Mouse (Mus musculus): Measurements from ENCODE around the gene D17H6S53E. TPM values are rescaled to one million over a fixed set of nuclear protein-coding genes. Genes with fewer than 3 reads are reported as not detected.

The D17H6S53E gene
- polyA plus RNA-seq, 1 experiment from 2014 or later = 6.9 TPM

GRCm38 (mm10) chr17:35173329-35173728 is 47.2 kb downstream of the D17H6S53E start:
- no peaks in the 10 kb centered on the region for H3K9me3 ChIP-seq (replicated peaks; ENCODE audit: control insufficient read depth, low read length)
- no peaks in the 10 kb centered on the region for H3K36me3 ChIP-seq (replicated peaks; ENCODE audit: control insufficient read depth, insufficient read depth, low read depth, low read length)
- no peaks in the 10 kb centered on the region for H3K4me1 ChIP-seq (ENCODE audit: control insufficient read depth, insufficient read depth, low read length)
- no peak overlapping the region for H3K4me2 ChIP-seq (ENCODE audit: low read depth, low read length)
- H3K4me3 ChIP-seq (ENCODE audit: low read depth, low read length) = no peak overlapping the region
- H3K27me3 ChIP-seq (ENCODE audit: control insufficient read depth, insufficient read depth, low read length) = no peaks in the 10 kb centered on the region
- no peak for DNase-seq (ENCODE audit: low spot score)
- 70% methylated on average over 3 of the region's 3 CpGs for WGBS
- H3K27ac ChIP-seq (replicated peaks; ENCODE audit: low read depth, low read length) = no peak overlapping the region
- H3K9ac ChIP-seq (replicated peaks; ENCODE audit: low read length) = no peak overlapping the region
- no peak for ATAC-seq (replicated peaks; ENCODE audit: insufficient number of reproducible peaks, low FRiP score, low TSS enrichment, low read depth)

- Histone ChIP-seq H3K4me2 (ENCODE audit: low read depth, low read length) (no peak overlapping the region), H3K36me3 (replicated peaks; ENCODE audit: control insufficient read depth, insufficient read depth, low read depth, low read length) (no peaks in the 10 kb centered on the region), H3K27ac (replicated peaks; ENCODE audit: low read depth, low read length) (no peak overlapping the region), H3K4me1 (ENCODE audit: control insufficient read depth, insufficient read depth, low read length) (no peaks in the 10 kb centered on the region), H3K4me3 (ENCODE audit: low read depth, low read length) (no peak overlapping the region), H3K9me3 (replicated peaks; ENCODE audit: control insufficient read depth, low read length) (no peaks in the 10 kb centered on the region), H3K27me3 (ENCODE audit: control insufficient read depth, insufficient read depth, low read length) (no peaks in the 10 kb centered on the region), H3K9ac (replicated peaks; ENCODE audit: low read length) (no peak overlapping the region)
- no peak for DNase-seq (ENCODE audit: low spot score)
- no peak for ATAC-seq (replicated peaks; ENCODE audit: insufficient number of reproducible peaks, low FRiP score, low TSS enrichment, low read depth)
- 65% methylated on average over 8 of the region's 8 CpGs for WGBS
These were observed 48.2 kb downstream of the D17H6S53E start for GRCm38 (mm10) chr17:35174201-35174977.

GRCm38 (mm10) chr17:35175382-35175781 is 49.2 kb downstream of the D17H6S53E start:
- no peak for ATAC-seq (replicated peaks; ENCODE audit: insufficient number of reproducible peaks, low FRiP score, low TSS enrichment, low read depth)
- Histone ChIP-seq H3K4me2 (ENCODE audit: low read depth, low read length) (no peak overlapping the region), H3K9ac (replicated peaks; ENCODE audit: low read length) (no peak overlapping the region), H3K9me3 (replicated peaks; ENCODE audit: control insufficient read depth, low read length) (no peaks in the 10 kb centered on the region), H3K4me3 (ENCODE audit: low read depth, low read length) (no peak overlapping the region), H3K36me3 (replicated peaks; ENCODE audit: control insufficient read depth, insufficient read depth, low read depth, low read length) (no peaks in the 10 kb centered on the region), H3K4me1 (ENCODE audit: control insufficient read depth, insufficient read depth, low read length) (no peaks in the 10 kb centered on the region), H3K27me3 (ENCODE audit: control insufficient read depth, insufficient read depth, low read length) (no peaks in the 10 kb centered on the region), H3K27ac (replicated peaks; ENCODE audit: low read depth, low read length) (no peak overlapping the region)
- no peak for DNase-seq (ENCODE audit: low spot score)
- 77% methylated on average over 6 of the region's 6 CpGs for WGBS

- Histone ChIP-seq H3K9me3 (replicated peaks; ENCODE audit: control insufficient read depth, low read length) (no peaks in the 10 kb centered on the region), H3K9ac (replicated peaks; ENCODE audit: low read length) (no peak within 1 kb of the TSS), H3K4me2 (ENCODE audit: low read depth, low read length) (no peak within 1 kb of the TSS), H3K36me3 (replicated peaks; ENCODE audit: control insufficient read depth, insufficient read depth, low read depth, low read length) (no peaks in the 10 kb centered on the region), H3K4me3 (ENCODE audit: low read depth, low read length) (no peak within 1 kb of the TSS), H3K4me1 (ENCODE audit: control insufficient read depth, insufficient read depth, low read length) (no peaks in the 10 kb centered on the region), H3K27ac (replicated peaks; ENCODE audit: low read depth, low read length) (no peak within 1 kb of the TSS), H3K27me3 (ENCODE audit: control insufficient read depth, insufficient read depth, low read length) (no peaks in the 10 kb centered on the region)
- 42% methylated on average over 2 of the region's 2 CpGs for WGBS
- ATAC-seq (replicated peaks; ENCODE audit: insufficient number of reproducible peaks, low FRiP score, low TSS enrichment, low read depth) (no peak), DNase-seq (ENCODE audit: low spot score) (no peak)
These were observed 49.8 kb downstream of the D17H6S53E start, which contains the start of gene Aif1 for GRCm38 (mm10) chr17:35175968-35176367. Gene Aif1 (minus strand): TSS chr17:35176068.

Other genes starting within 250 kb of the D17H6S53E start
- 1.6 and 2.0 TPM in 2 replicates for gene Zbtb12, start 246.9 kb upstream of the D17H6S53E start, polyA plus RNA-seq (2014; fragmentation: Nextera tagmentation; extraction: Ambion mirVana)
- not detected in 2 replicates for gene Gm20547, start 244.3 kb upstream of the D17H6S53E start, polyA plus RNA-seq (2014; fragmentation: Nextera tagmentation; extraction: Ambion mirVana)
- gene C2, start 228.1 kb upstream of the D17H6S53E start, polyA plus RNA-seq (2014; fragmentation: Nextera tagmentation; extraction: Ambion mirVana) = 0.81 and 1.6 TPM in 2 replicates
- 59.3 and 60.6 TPM in 2 replicates for gene Ehmt2, start 227.9 kb upstream of the D17H6S53E start, polyA plus RNA-seq (2014; fragmentation: Nextera tagmentation; extraction: Ambion mirVana)
- 0.08 and 0.11 TPM in 2 replicates for gene Slc44a4, start 211.9 kb upstream of the D17H6S53E start, polyA plus RNA-seq (2014; fragmentation: Nextera tagmentation; extraction: Ambion mirVana)
- 10.9 and 13.1 TPM in 2 replicates for gene Neu1, start 195.1 kb upstream of the D17H6S53E start, polyA plus RNA-seq (2014; fragmentation: Nextera tagmentation; extraction: Ambion mirVana)
- 0.21 and 0.49 TPM in 2 replicates for gene Hspa1b, start 167.1 kb upstream of the D17H6S53E start, polyA plus RNA-seq (2014; fragmentation: Nextera tagmentation; extraction: Ambion mirVana)
- gene Gm20481, start 156.5 kb upstream of the D17H6S53E start, polyA plus RNA-seq (2014; fragmentation: Nextera tagmentation; extraction: Ambion mirVana) = not detected in 2 replicates
- gene Hspa1a, start 154.2 kb upstream of the D17H6S53E start, polyA plus RNA-seq (2014; fragmentation: Nextera tagmentation; extraction: Ambion mirVana) = 1.7 and 1.8 TPM in 2 replicates
- gene Hspa1l, start 153.7 kb upstream of the D17H6S53E start, polyA plus RNA-seq (2014; fragmentation: Nextera tagmentation; extraction: Ambion mirVana) = 1.5 and 2.0 TPM in 2 replicates
- gene Lsm2, start 144.5 kb upstream of the D17H6S53E start, polyA plus RNA-seq (2014; fragmentation: Nextera tagmentation; extraction: Ambion mirVana) = 219 and 241 TPM in 2 replicates
- 73.9 and 85.2 TPM in 2 replicates for gene Vars, start 125.4 kb upstream of the D17H6S53E start, polyA plus RNA-seq (2014; fragmentation: Nextera tagmentation; extraction: Ambion mirVana)
- 0.10 and 0.17 TPM in 2 replicates for gene Vwa7, start 109.8 kb upstream of the D17H6S53E start, polyA plus RNA-seq (2014; fragmentation: Nextera tagmentation; extraction: Ambion mirVana)
- 3.5 and 7.5 TPM in 2 replicates for gene Sapcd1, start 98.4 kb upstream of the D17H6S53E start, polyA plus RNA-seq (2014; fragmentation: Nextera tagmentation; extraction: Ambion mirVana)
- 3.0 and 3.2 TPM in 2 replicates for gene Msh5, start 79.6 kb upstream of the D17H6S53E start, polyA plus RNA-seq (2014; fragmentation: Nextera tagmentation; extraction: Ambion mirVana)
- gene Clic1, start 76.4 kb upstream of the D17H6S53E start, polyA plus RNA-seq (2014; fragmentation: Nextera tagmentation; extraction: Ambion mirVana) = 73.9 and 84.2 TPM in 2 replicates
- 543 and 586 TPM in 2 replicates for gene Ddah2, start 67.3 kb upstream of the D17H6S53E start, polyA plus RNA-seq (2014; fragmentation: Nextera tagmentation; extraction: Ambion mirVana)
- 0.33 TPM in 1 of 2 replicates, not detected in the other for gene Ly6g6c, start 61.0 kb upstream of the D17H6S53E start, polyA plus RNA-seq (2014; fragmentation: Nextera tagmentation; extraction: Ambion mirVana)
- 0.74 and 1.2 TPM in 2 replicates for gene Mpig6b, start 60.2 kb upstream of the D17H6S53E start, polyA plus RNA-seq (2014; fragmentation: Nextera tagmentation; extraction: Ambion mirVana)
- 0.66 and 1.1 TPM in 2 replicates for gene Ly6g6e, start 49.5 kb upstream of the D17H6S53E start, polyA plus RNA-seq (2014; fragmentation: Nextera tagmentation; extraction: Ambion mirVana)
- gene Ly6g6d, start 48.3 kb upstream of the D17H6S53E start, polyA plus RNA-seq (2014; fragmentation: Nextera tagmentation; extraction: Ambion mirVana) = 0.92 TPM in 1 of 2 replicates, not detected in the other
- gene Ly6g6f, start 40.8 kb upstream of the D17H6S53E start, polyA plus RNA-seq (2014; fragmentation: Nextera tagmentation; extraction: Ambion mirVana) = 0.36 and 0.43 TPM in 2 replicates
- gene Abhd16a, start 37.1 kb upstream of the D17H6S53E start, polyA plus RNA-seq (2014; fragmentation: Nextera tagmentation; extraction: Ambion mirVana) = 38.5 and 39.8 TPM in 2 replicates
- gene Ly6g5c, start 18.1 kb upstream of the D17H6S53E start, polyA plus RNA-seq (2014; fragmentation: Nextera tagmentation; extraction: Ambion mirVana) = not detected in 2 replicates
- 0.53 and 1.1 TPM in 2 replicates for gene Ly6g5b, start 10.9 kb upstream of the D17H6S53E start, polyA plus RNA-seq (2014; fragmentation: Nextera tagmentation; extraction: Ambion mirVana)
- 24.6 and 26.4 TPM in 2 replicates for gene Gpank1, start 4.9 kb upstream of the D17H6S53E start, polyA plus RNA-seq (2014; fragmentation: Nextera tagmentation; extraction: Ambion mirVana)
- 273 and 294 TPM in 2 replicates for gene Csnk2b, start 4.3 kb upstream of the D17H6S53E start, polyA plus RNA-seq (2014; fragmentation: Nextera tagmentation; extraction: Ambion mirVana)
- 0.49 and 0.64 TPM in 2 replicates for gene Apom, start 5.7 kb downstream of the D17H6S53E start, polyA plus RNA-seq (2014; fragmentation: Nextera tagmentation; extraction: Ambion mirVana)
- gene Bag6, start 8.8 kb downstream of the D17H6S53E start, polyA plus RNA-seq (2014; fragmentation: Nextera tagmentation; extraction: Ambion mirVana) = 87.8 and 101 TPM in 2 replicates
- 131 and 144 TPM in 2 replicates for gene Prrc2a, start 38.5 kb downstream of the D17H6S53E start, polyA plus RNA-seq (2014; fragmentation: Nextera tagmentation; extraction: Ambion mirVana)
- gene Aif1, start 49.7 kb downstream of the D17H6S53E start, polyA plus RNA-seq (2014; fragmentation: Nextera tagmentation; extraction: Ambion mirVana) = 6.1 and 7.9 TPM in 2 replicates
- 3.8 and 6.1 TPM in 2 replicates for gene Lst1, start 62.1 kb downstream of the D17H6S53E start, polyA plus RNA-seq (2014; fragmentation: Nextera tagmentation; extraction: Ambion mirVana)
- 0.32 and 0.48 TPM in 2 replicates for gene Ltb, start 68.1 kb downstream of the D17H6S53E start, polyA plus RNA-seq (2014; fragmentation: Nextera tagmentation; extraction: Ambion mirVana)
- not detected in 2 replicates for gene Tnf, start 75.6 kb downstream of the D17H6S53E start, polyA plus RNA-seq (2014; fragmentation: Nextera tagmentation; extraction: Ambion mirVana)
- not detected in 2 replicates for gene Lta, start 79.0 kb downstream of the D17H6S53E start, polyA plus RNA-seq (2014; fragmentation: Nextera tagmentation; extraction: Ambion mirVana)
- gene Gm16181, start 94.5 kb downstream of the D17H6S53E start, polyA plus RNA-seq (2014; fragmentation: Nextera tagmentation; extraction: Ambion mirVana) = not detected in 2 replicates
- 6.2 and 7.9 TPM in 2 replicates for gene Atp6v1g2, start 107.3 kb downstream of the D17H6S53E start, polyA plus RNA-seq (2014; fragmentation: Nextera tagmentation; extraction: Ambion mirVana)
- gene Nfkbil1, start 109.4 kb downstream of the D17H6S53E start, polyA plus RNA-seq (2014; fragmentation: Nextera tagmentation; extraction: Ambion mirVana) = 3.1 and 4.0 TPM in 2 replicates
- 664 and 669 TPM in 2 replicates for gene Ddx39b, start 115.4 kb downstream of the D17H6S53E start, polyA plus RNA-seq (2014; fragmentation: Nextera tagmentation; extraction: Ambion mirVana)
- 18.8 and 24.0 TPM in 2 replicates for gene H2-D1, start 136.4 kb downstream of the D17H6S53E start, polyA plus RNA-seq (2014; fragmentation: Nextera tagmentation; extraction: Ambion mirVana)
- 0.08 TPM in 1 of 2 replicates, not detected in the other for gene H2-Q1, start 194.0 kb downstream of the D17H6S53E start, polyA plus RNA-seq (2014; fragmentation: Nextera tagmentation; extraction: Ambion mirVana)
- 0.69 and 0.86 TPM in 2 replicates for gene H2-Q2, start 215.9 kb downstream of the D17H6S53E start, polyA plus RNA-seq (2014; fragmentation: Nextera tagmentation; extraction: Ambion mirVana)